Mouse (Mus musculus): ENCODE results near the gene Mip.
A peak's percentile ranks its signal among the peaks of the same experiment; 100 is the strongest.
"Not testable (repeated sequence)": the region's sequence is repeated elsewhere in the genome, so short reads cannot be mapped to it uniquely, and the experiment has no call there.

The Mip gene

GRCm38 (mm10) chr10:128211390-128212108, 14.1 kb upstream of the Mip start, which contains the start of gene Spryd4:
TSS of gene Spryd4 (minus strand) at chr10:128211807.
- DNase-seq (ENCODE audit: extremely low spot score, low spot score): peak; percentile 90

- DNase-seq (ENCODE audit: extremely low spot score, low spot score): no peak
Measured at GRCm38 (mm10) chr10:128212148-128212547, 13.5 kb upstream of the Mip start.

- peak; percentile 62 for DNase-seq (ENCODE audit: extremely low spot score, low spot score)
Measured at GRCm38 (mm10) chr10:128212871-128213323, 12.7 kb upstream of the Mip start.

- DNase-seq (ENCODE audit: extremely low spot score, low spot score): not testable (repeated sequence)
Measured at GRCm38 (mm10) chr10:128214112-128214511, 11.5 kb upstream of the Mip start.

GRCm38 (mm10) chr10:128214981-128215380, 10.7 kb upstream of the Mip start:
- DNase-seq (ENCODE audit: extremely low spot score, low spot score): no peak

GRCm38 (mm10) chr10:128218387-128219117, 7.1 kb upstream of the Mip start:
- DNase-seq (ENCODE audit: extremely low spot score, low spot score): no peak

- DNase-seq (ENCODE audit: extremely low spot score, low spot score): no peak
Measured at GRCm38 (mm10) chr10:128221533-128222286, 3.9 kb upstream of the Mip start.

- DNase-seq (ENCODE audit: extremely low spot score, low spot score): no peak
Measured at GRCm38 (mm10) chr10:128225064-128225463, 574 bp upstream of the Mip start.

- no peak for DNase-seq (ENCODE audit: extremely low spot score, low spot score)
Measured at GRCm38 (mm10) chr10:128227592-128227991, 2.0 kb downstream of the Mip start.

- DNase-seq (ENCODE audit: extremely low spot score, low spot score): no peak
Measured at GRCm38 (mm10) chr10:128228009-128228408, 2.4 kb downstream of the Mip start.

- no peak for DNase-seq (ENCODE audit: extremely low spot score, low spot score)
Measured at GRCm38 (mm10) chr10:128230582-128230981, 4.9 kb downstream of the Mip start.

- no peak for DNase-seq (ENCODE audit: extremely low spot score, low spot score)
Measured at GRCm38 (mm10) chr10:128231146-128231545, 5.5 kb downstream of the Mip start.

GRCm38 (mm10) chr10:128231697-128232419, 6.2 kb downstream of the Mip start, which contains the start of gene Timeless:
TSS of gene Timeless (plus strand) at chr10:128232065.
- peak; percentile 94 for DNase-seq (ENCODE audit: extremely low spot score, low spot score)

- peak; percentile 60 for DNase-seq (ENCODE audit: extremely low spot score, low spot score)
Measured at GRCm38 (mm10) chr10:128232420-128232985, 6.9 kb downstream of the Mip start.

- DNase-seq (ENCODE audit: extremely low spot score, low spot score): no peak
Measured at GRCm38 (mm10) chr10:128236321-128236720, 10.7 kb downstream of the Mip start.

GRCm38 (mm10) chr10:128237807-128238480, 12.3 kb downstream of the Mip start:
- DNase-seq (ENCODE audit: extremely low spot score, low spot score): no peak

- no peak for DNase-seq (ENCODE audit: extremely low spot score, low spot score)
Measured at GRCm38 (mm10) chr10:128239140-128239539, 13.5 kb downstream of the Mip start.

- DNase-seq (ENCODE audit: extremely low spot score, low spot score): no peak
Measured at GRCm38 (mm10) chr10:128240131-128240530, 14.5 kb downstream of the Mip start.

GRCm38 (mm10) chr10:128243252-128243651, 17.6 kb downstream of the Mip start:
- no peak for DNase-seq (ENCODE audit: extremely low spot score, low spot score)

- DNase-seq (ENCODE audit: extremely low spot score, low spot score): no peak
Measured at GRCm38 (mm10) chr10:128244121-128244520, 18.5 kb downstream of the Mip start.
